Mouse (Mus musculus) E14TG2a.4 (cell line): Measurements from ENCODE around the gene Coq6.

Experiments
- CTCF ChIP-seq: conservative IDR thresholded peaks from 2 replicates; pipeline ENCODE4 v1.5.1; 2014; ENCODE audit warnings: low read length
- NANOG ChIP-seq: IDR thresholded peaks from 2 replicates; pipeline ENCODE4 v1.6.1; 2014; ENCODE audit warnings: borderline replicate concordance, low read length, mixed read lengths
- POU5F1 ChIP-seq: IDR thresholded peaks from 2 replicates; pipeline ENCODE4 v1.6.1; 2014; ENCODE audit warnings: low read length, borderline replicate concordance

DNA sequence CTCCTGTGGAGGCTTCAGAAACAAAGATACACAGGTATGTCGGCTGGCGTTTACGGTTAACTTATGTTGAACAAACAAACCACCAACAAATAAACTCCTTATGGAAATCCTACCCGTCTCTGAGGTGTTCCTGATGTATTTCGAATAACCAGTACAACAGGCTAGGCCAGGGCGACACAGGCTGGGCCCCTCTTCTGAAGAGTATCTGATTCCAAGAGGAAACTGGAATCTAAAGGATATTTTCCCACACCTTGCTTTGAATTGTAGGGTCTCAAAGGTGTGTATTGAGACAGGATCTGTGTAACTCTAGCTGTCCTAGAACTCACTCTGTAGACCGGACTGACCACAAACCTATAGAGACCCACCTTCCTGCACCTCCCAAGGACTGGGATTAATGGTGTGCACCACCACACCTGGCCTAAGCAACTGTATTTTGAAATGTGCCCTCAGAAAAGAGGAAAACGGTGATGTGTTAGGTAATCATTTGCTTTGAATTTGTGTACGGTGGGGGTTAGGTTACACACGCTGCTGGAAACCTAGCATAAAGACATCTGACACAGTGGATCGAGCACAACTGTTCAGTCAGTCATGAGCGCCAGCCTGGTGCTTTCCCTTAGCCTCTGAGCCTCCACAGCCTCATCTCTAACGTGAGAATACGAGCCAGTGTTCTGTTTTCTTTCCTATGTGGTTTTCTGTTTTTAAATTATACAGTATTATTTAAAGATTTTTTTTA is 35.7 kb downstream of the Coq6 start:
- no peak for TF ChIP-seq CTCF
- TF ChIP-seq NANOG, result no peak
- TF ChIP-seq POU5F1, result no peak
